Mouse (Mus musculus) MEL (cell line): ENCODE measurements at regions not wholly inside any gene's neighbourhood (a gene's known extent, or its start where the extent isn't known, plus 50 kb on each side); places are given as distances from the start of the nearest gene placed in this dataset.

Source experiments
- CHD1 ChIP-seq: IDR thresholded peaks from 2 replicates; pipeline ENCODE4 v1.6.1; 2012; ENCODE audit warnings: low read depth, mild to moderate bottlenecking, inconsistent platforms, low read length, improper control_type of control experiment
- CTCF ChIP-seq, 3 experiments: IDR thresholded peaks in 2 of 3; conservative IDR thresholded peaks in 1 of 3; 2 replicates each; pipeline ENCODE4 v1.5.1; 2011 to 2012; ENCODE audit warnings: low read length in 3 of 3, low read depth in 2 of 3, mild to moderate bottlenecking in 2 of 3, improper control_type of control experiment in 1 of 3, inconsistent platforms in 1 of 3, mixed read lengths in 1 of 3, moderate library complexity in 1 of 3; ENCODE audit not compliant: control insufficient read depth in 1 of 3, insufficient read depth in 1 of 3, poor library complexity in 1 of 3, severe bottlenecking in 1 of 3
- E2F4 ChIP-seq: IDR thresholded peaks from 2 replicates; pipeline ENCODE4 v1.6.1; 2011; ENCODE audit warnings: low read depth, low read length, improper control_type of control experiment, borderline replicate concordance
- GATA1 ChIP-seq: IDR thresholded peaks from 2 replicates; pipeline ENCODE4 v1.6.1; 2011; ENCODE audit warnings: low read depth, low read length, improper control_type of control experiment
- HCFC1 ChIP-seq: IDR thresholded peaks from 2 replicates; pipeline ENCODE4 v1.6.1; 2012; ENCODE audit warnings: low read depth, mild to moderate bottlenecking, inconsistent platforms, low read length, improper control_type of control experiment, moderate library complexity
- POLR2A ChIP-seq, 2 experiments: IDR thresholded peaks; 2 replicates each; pipeline ENCODE4 v1.6.1; 2011 to 2012; ENCODE audit warnings: low read length in 2 of 2, mild to moderate bottlenecking in 2 of 2, control low read depth in 1 of 2, improper control_type of control experiment in 1 of 2, low read depth in 1 of 2, moderate library complexity in 1 of 2; ENCODE audit not compliant: control insufficient read depth in 1 of 2, insufficient read depth in 1 of 2, poor library complexity in 1 of 2
- POLR2AphosphoS2 ChIP-seq: IDR thresholded peaks from 2 replicates; pipeline ENCODE4 v1.6.1; 2011; ENCODE audit warnings: low read length, improper control_type of control experiment
- UBTF ChIP-seq: IDR thresholded peaks from 2 replicates; pipeline ENCODE4 v1.6.1; 2012; ENCODE audit warnings: low read depth, mild to moderate bottlenecking, inconsistent platforms, low read length, improper control_type of control experiment, moderate library complexity, borderline replicate concordance; ENCODE audit not compliant: insufficient read depth
- USF1 ChIP-seq: IDR thresholded peaks from 2 replicates; pipeline ENCODE4 v1.6.1; 2014; ENCODE audit warnings: low read depth, mild to moderate bottlenecking, inconsistent platforms, low read length, improper control_type of control experiment, moderate library complexity
- ZNF384 ChIP-seq: IDR thresholded peaks from 2 replicates; pipeline ENCODE4 v1.6.1; 2012; ENCODE audit warnings: low read depth, mild to moderate bottlenecking, inconsistent platforms, low read length, improper control_type of control experiment

DNA sequence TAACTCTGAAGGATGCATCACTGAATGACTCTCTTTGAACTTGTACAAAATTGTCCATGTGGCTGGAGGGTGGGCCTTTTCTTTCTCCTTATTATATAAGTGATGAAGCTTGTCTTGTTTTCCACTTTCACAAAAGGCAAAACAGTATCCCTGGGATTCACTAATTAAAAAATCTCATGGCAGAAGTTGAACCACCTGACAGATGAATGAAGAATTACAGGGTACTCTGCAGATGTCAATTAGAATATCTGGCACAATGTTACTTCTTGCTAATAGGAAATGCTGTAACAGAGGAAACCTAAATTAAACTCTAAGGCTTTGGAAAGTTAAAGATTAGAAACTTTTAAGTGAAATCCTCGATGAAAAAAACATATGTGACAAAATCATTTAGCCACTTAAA, 379.2 kb upstream of the St8sia4 start:
- TF ChIP-seq CHD1 (no peak), USF1 (no peak), UBTF (no peak), POLR2A (IDR thresholded peaks at IDR 0.05; ENCODE audit: control insufficient read depth in 1 of 2, insufficient read depth in 1 of 2, low read depth in 1 of 2, low read length in 2 of 2, poor library complexity in 1 of 2) (no peak), POLR2AphosphoS2 (no peak), CTCF (IDR thresholded peaks at IDR 0.05 in 2 of 3, conservative IDR thresholded peaks at IDR 0.05 in 1 of 3; ENCODE audit: control insufficient read depth in 1 of 3, insufficient read depth in 1 of 3, low read depth in 2 of 3, low read length in 3 of 3, poor library complexity in 1 of 3, severe bottlenecking in 1 of 3) (no peak), GATA1 (no peak), E2F4 (no peak), ZNF384 (no peak), HCFC1 (no peak)
